Mouse (Mus musculus) olfactory bulb, adult 2 months (tissue): ENCODE results near the gene Hnrnpa0. TPM values are rescaled to one million over a fixed set of nuclear protein-coding genes. Genes with fewer than 3 reads are reported as not detected.
A peak's percentile ranks its signal among the peaks of the same experiment; 100 is the strongest.

Experiments used
- H3K27ac ChIP-seq: fragments of 200-500 bp; 2 replicates; pipeline ENCODE4 v1.5.1; 2012; ENCODE audit warnings: low read depth, low read length; ENCODE audit not compliant: insufficient read depth
- H3K4me1 ChIP-seq: fragments of 200-500 bp; 2 replicates; pipeline ENCODE4 v1.6.1; 2012; ENCODE audit warnings: low read length; ENCODE audit not compliant: control insufficient read depth, insufficient read depth
- H3K4me3 ChIP-seq: fragments of 200-500 bp; 2 replicates; pipeline ENCODE4 v1.5.1; 2012; ENCODE audit warnings: mild to moderate bottlenecking, low read depth, low read length, moderate library complexity; ENCODE audit not compliant: insufficient read depth
- CTCF ChIP-seq: fragments of 200-500 bp; IDR thresholded peaks from 2 replicates; pipeline ENCODE4 v1.5.1; 2012; ENCODE audit warnings: low read depth, mild to moderate bottlenecking, low read length, moderate library complexity; ENCODE audit not compliant: insufficient read depth
- POLR2A ChIP-seq: fragments of 200-500 bp; IDR thresholded peaks from 2 replicates; pipeline ENCODE4 v1.6.1; 2012; ENCODE audit warnings: mild to moderate bottlenecking, low read depth, low read length, moderate library complexity; ENCODE audit not compliant: insufficient read depth
- WGBS: fragments of 180-500 bp; shearing (Covaris S2); methylation state at CpG from one replicate; pipeline ENCODE4 v1.1.7; 2018; 5-methylcytosine and 5-hydroxymethylcytosine counted together
- polyA plus RNA-seq: library from polyadenylated mRNA; stranded (reverse); fragments of >200 nt; gene quantifications from 2 replicates; pipeline ENCODE4 v1.2.4, GENCODE M21; 2012; ENCODE audit warnings: low replicate concordance; ENCODE audit not compliant: missing spikeins, insufficient read depth, insufficient read length

The Hnrnpa0 gene
- polyA plus RNA-seq, 1 experiment, result 114 TPM

GRCm38 (mm10) chr13:58122786-58123297, 5.5 kb downstream of the Hnrnpa0 start:
- 61% methylated on average over 10 of the region's 10 CpGs for WGBS
- H3K27ac ChIP-seq, result no peak overlapping the region
- TF ChIP-seq POLR2A (no peak), CTCF (no peak)
- H3K4me1 ChIP-seq, result peaks cover 2% of the 10 kb centered on the region
- no peak overlapping the region for H3K4me3 ChIP-seq

GRCm38 (mm10) chr13:58117318-58118017, 10.9 kb downstream of the Hnrnpa0 start:
- TF ChIP-seq POLR2A, result no peak
- TF ChIP-seq CTCF, result peak; percentile 41; the same call in 1 of the 2 replicates
- Histone ChIP-seq H3K27ac (no peak overlapping the region), H3K4me3 (no peak overlapping the region), H3K4me1 (peaks cover 15% of the 10 kb centered on the region)
- WGBS, result 70% methylated on average over 8 of the region's 8 CpGs

GRCm38 (mm10) chr13:58116801-58117200, 11.6 kb downstream of the Hnrnpa0 start:
- H3K4me3 ChIP-seq, result no peak overlapping the region
- peaks cover 18% of the 10 kb centered on the region for H3K4me1 ChIP-seq
- no peak for TF ChIP-seq CTCF
- TF ChIP-seq POLR2A, result no peak
- 85% methylated on average over 2 of the region's 2 CpGs for WGBS
- H3K27ac ChIP-seq, result no peak overlapping the region

GRCm38 (mm10) chr13:58115227-58115626, 13.1 kb downstream of the Hnrnpa0 start:
- no peak overlapping the region for H3K4me3 ChIP-seq
- H3K27ac ChIP-seq, result no peak overlapping the region
- peaks cover 24% of the 10 kb centered on the region for H3K4me1 ChIP-seq
- TF ChIP-seq POLR2A (no peak), CTCF (no peak)
- WGBS, result 53% methylated on average over 13 of the region's 13 CpGs

- H3K27ac ChIP-seq, result peak within 1 kb of the TSS; percentile 96
- WGBS, result 0% methylated on average over 35 of the region's 35 CpGs
- TF ChIP-seq CTCF (no peak; the same call in 1 of the 2 replicates), POLR2A (peak; percentile 29)
Measured at GRCm38 (mm10) chr13:58113061-58113900, 15.1 kb downstream of the Hnrnpa0 start, which contains the start of gene Klhl3. Gene Klhl3, minus strand, starts transcription at chr13:58113592.

GRCm38 (mm10) chr13:58112601-58113041, 15.7 kb downstream of the Hnrnpa0 start:
- Histone ChIP-seq H3K4me1 (peaks cover 28% of the 10 kb centered on the region), H3K4me3 (peak overlapping the region; percentile 66), H3K27ac (peak overlapping the region; percentile 96)
- TF ChIP-seq POLR2A (no peak), CTCF (no peak)
- WGBS, result 4% methylated on average over 11 of the region's 11 CpGs

More at GRCm38 (mm10) chr13:58113061-58113900, 15.1 kb downstream of the Hnrnpa0 start, which contains the start of gene Klhl3:
- H3K4me3 ChIP-seq, result peak within 1 kb of the TSS; percentile 66
- H3K4me1 ChIP-seq, result peaks cover 28% of the 10 kb centered on the region

GRCm38 (mm10) chr13:58112191-58112590, 16.2 kb downstream of the Hnrnpa0 start:
- Histone ChIP-seq H3K4me3 (peak overlapping the region; percentile 66), H3K4me1 (peaks cover 28% of the 10 kb centered on the region), H3K27ac (peak overlapping the region; percentile 96)
- WGBS, result 19% methylated on average over 10 of the region's 10 CpGs
- TF ChIP-seq CTCF (no peak), POLR2A (no peak)

GRCm38 (mm10) chr13:58111306-58111705, 17.1 kb downstream of the Hnrnpa0 start:
- peak overlapping the region; percentile 96 for H3K27ac ChIP-seq
- 52% methylated on average over 6 of the region's 6 CpGs for WGBS
- no peak for TF ChIP-seq CTCF
- TF ChIP-seq POLR2A, result no peak
- peak overlapping the region; percentile 66 for H3K4me3 ChIP-seq
- H3K4me1 ChIP-seq, result peaks cover 28% of the 10 kb centered on the region
